Mouse (Mus musculus) left cerebral cortex, postnatal 10 days (tissue): ENCODE data around the gene Ibtk. TPM values are rescaled to one million over a fixed set of nuclear protein-coding genes. Genes with fewer than 3 reads are reported as not detected.

ENCODE experiments used
- DNase-seq, 2 experiments: peaks; one replicate each; pipeline ENCODE4 v3.0.0; 2021 to 2022; ENCODE audit warnings: low spot score in 2 of 2, mixed read lengths in 1 of 2; ENCODE audit errors: extremely low spot score in 1 of 2
- intact Hi-C: fragments of 180-260 bp; cut with DNase I; formaldehyde crosslinking; loops from one replicate; pipeline ENCODE4 v1.15.1; 2025
- total RNA-seq, 2 experiments: library from RNA; stranded (reverse); gene quantifications; 2 replicates each; pipeline ENCODE4 v1.2.3; 2021

The Ibtk gene
- total RNA-seq, 2 experiments from 2014 or later: 25.8 to 28.3 TPM

DNA sequence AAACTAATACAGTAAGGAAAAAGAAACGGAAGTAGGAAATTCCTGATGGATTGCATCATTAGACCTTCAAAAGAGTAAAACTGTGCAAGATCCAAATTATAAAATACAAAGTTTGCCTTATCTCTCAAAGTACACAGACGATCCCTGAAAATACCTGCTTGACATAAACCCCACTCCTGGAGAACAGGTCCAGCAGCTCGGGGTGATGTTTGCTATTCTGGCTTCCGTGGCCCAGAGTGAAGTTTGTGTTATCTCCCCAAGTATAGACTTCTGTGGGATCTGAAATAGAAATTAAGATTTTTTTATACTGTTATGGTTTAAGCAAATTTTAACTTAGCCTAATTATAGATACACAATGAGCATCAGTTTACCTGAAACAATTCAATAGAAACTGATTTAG lies 14.3 kb downstream of the Ibtk start:
- DNase-seq: no peak
- intact Hi-C loops: no loop called here

DNA sequence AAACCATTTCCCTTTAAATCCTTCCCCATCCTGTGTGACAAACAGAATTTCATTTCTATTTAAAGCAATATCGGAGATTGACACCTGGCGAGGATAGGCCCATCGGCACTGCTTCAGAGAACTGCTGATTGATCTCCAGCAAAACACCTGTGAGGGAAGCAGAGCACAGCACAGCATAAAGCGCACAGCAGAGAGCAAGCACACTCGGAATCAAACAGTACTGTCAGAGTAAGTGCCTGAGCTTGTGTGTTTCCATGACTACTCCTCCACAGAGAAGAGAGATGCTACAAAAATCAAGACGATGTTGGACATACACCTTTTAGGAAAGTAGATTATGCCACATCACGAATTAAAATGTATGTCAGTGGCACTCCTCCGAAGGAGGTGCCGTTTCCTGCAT lies 25.1 kb downstream of the Ibtk start:
- DNase-seq: no peak
- intact Hi-C loops: loop anchor here (10.0 kb wide), 1 partner anchor 831 kb away; no protein-coding TSS in a partner anchor

DNA sequence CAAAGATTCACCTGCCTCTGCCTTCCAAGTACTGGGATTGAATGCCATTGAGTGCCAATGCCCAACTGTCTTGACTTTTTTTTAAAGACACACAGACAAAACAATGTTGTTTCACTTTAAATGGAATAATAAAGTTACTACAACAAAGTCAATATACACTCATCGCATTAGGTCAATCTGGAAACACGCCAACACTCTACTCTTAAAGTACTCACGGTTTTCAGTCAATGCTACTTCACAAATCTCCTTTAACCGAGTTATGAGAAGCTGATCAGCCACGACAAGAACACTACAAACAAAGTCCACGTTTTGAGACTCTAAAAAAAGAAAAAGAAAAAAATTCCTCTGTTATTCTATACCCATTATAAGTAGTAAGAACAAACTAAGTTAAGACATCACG lies 31.8 kb downstream of the Ibtk start:
- no peak for DNase-seq
- intact Hi-C loops: no loop called here

DNA sequence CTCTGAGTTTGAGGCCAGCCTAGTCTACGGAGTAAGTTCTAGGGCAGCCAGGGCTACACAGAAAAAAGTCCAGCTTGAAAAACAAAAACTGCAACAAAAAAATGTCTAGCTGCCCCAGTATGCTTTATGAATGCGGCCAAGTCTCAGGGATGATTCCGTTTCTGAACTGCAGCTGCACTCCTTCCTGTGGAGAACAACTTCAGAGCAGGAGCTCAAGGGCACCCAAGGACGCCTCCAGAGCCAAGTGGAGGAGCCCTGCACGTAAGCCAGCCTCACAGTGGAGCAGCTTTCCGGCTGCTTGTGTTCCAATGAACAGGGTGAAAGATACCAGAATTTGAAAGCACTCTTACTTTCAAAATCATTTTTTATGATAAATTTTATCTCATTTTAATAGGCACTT lies 41.8 kb downstream of the Ibtk start:
- intact Hi-C loops: no loop called here
- no peak for DNase-seq

DNA sequence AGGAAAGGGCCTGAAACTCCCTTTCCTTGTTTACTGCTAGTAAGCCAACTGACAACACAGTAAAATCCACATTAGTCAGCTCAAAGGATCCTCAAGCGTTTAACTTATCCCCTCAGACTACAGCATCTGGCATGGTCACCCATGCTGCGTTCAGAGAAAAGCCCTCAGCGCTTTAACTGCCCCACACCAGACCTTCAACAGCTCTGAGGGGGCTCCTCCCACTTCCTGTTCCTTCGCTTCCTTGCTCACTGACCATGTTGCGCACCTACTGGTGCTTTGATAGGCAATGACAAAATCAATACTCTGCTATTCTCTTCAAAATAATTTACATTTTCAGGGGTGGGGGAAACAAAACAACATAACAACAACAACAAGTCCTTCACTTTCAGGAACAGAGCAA lies 47.2 kb downstream of the Ibtk start:
- intact Hi-C loops: no loop called here

DNA sequence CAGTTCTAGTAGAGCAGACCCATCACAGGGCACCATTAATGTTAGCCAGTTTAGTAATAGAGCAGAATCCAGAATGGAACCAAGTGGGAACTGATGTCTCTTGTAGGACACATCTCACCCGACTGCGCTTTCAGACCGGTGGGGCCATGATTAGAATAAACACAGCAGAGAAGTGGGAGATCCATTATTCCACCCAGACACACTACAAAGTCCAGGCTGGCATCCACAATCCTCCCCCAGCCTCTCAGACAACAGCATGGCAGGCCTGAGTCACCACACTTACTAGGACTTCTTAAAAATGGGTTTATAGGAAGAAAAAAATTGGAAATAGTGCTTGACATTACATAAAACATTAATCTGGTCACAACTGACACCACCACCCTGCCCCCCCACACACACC lies 53.5 kb downstream of the Ibtk start:
- intact Hi-C loops: loop anchor here (10.0 kb wide), 1 partner anchor 1351 kb away; no protein-coding TSS in a partner anchor
- no peak for DNase-seq

More for the DNA sequence above, 47.2 kb downstream of the Ibtk start:
- no peak for DNase-seq

DNA sequence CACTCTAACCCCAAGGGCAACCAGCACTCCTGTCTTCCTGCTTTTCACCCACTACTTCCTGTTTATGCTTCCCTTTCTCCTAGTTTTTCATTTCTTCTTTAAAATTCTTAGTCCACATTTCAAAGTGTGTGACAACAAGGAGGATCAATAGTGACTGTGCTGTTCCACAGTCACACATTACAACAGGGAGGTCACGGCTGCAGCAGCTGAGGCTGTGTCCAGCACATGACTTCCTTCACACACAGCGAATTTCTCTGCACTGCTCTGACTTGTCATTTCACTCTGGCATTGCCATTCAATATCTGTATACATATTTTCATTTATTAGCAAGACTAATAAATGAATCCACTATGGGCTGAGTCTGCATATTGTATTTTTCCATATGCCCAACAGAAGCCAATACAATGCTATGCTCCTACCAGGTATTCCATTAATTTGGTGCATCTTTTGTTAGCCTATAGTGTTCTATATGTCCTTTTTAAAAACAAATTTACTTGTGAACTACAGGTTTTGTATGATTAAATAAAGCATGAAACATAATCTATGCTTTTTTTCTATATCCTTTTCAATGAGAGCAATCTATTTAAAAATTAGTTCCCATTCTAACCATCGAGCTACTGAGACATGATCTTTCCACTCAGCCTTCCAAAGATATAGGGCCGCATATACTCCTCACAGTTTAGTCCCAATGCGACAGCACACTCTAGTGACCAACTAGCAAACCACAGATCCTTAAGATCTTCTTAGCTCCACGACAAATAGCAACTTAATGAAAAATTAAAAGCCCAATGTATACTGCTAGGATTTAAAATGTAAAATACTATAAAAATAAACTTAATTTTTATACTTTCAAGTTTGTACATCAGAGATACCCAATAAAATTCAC lies 55.7 kb downstream of the Ibtk start:
- DNase-seq: peak in 1 of 2 experiments; percentile 23
- intact Hi-C loops: loop anchor here (5.0 to 10.0 kb wide), 2 partner anchors 1349 to 1736 kb away; no protein-coding TSS in a partner anchor

DNA sequence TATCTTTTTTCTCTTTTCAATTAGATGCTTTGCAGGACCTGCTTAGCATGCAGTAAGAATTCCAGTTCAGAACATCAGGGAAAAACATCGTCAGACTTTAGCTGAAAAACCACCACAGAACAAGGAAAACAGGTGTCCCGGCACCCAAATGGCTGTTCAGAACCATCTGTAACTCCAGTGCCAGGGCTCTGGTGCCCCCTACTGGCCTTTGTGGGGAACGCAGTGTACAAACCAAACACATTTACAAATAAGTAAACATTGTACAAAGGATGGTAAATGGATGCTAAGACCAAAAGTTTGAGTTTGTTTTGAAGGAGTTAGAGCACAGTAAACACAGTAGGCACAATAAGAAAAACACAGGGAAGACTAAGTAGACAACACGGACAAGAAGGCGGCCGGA lies 64.1 kb downstream of the Ibtk start:
- intact Hi-C loops: loop anchor here (10.0 kb wide), 1 partner anchor 360 kb away; the partner anchor contains the start of gene Tent5a
- DNase-seq: no peak

DNA sequence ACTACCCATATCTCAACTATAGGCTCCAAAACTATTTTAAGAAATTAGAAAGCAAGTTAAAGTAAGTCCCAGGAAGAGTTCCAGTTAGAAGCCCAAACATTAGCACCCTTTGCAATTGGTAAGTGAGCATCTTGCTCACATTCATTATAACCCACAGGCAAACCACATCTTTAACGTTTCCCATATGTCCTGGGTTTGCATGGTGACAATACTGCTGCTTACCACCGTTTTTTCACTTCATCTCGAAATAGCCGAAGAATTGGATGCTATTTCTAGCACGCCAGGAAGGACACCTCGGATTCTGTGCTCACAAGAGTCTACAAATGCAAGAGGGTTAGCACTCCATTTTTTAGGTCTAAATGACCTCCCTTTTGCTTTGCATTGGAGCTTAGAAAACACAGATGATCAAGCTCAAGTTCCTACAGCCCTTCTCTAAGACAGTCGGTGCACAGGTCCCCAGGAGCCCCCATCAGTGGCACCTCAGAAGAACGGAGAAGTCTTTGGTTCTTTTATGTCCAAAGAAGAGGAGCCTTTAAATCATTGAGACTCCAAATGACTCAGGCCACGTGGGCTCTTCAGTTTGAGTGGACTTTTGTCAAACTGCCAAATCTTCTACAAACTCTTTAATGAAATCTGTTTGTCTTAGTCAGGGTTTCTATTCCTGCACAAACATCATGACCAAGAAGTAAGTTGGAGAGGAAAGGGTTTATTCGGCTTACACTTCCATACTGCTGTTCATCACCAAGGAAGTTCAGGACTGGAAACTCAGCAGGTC lies 73.8 kb downstream of the Ibtk start:
- DNase-seq: no peak
- intact Hi-C loops: no loop called here

DNA sequence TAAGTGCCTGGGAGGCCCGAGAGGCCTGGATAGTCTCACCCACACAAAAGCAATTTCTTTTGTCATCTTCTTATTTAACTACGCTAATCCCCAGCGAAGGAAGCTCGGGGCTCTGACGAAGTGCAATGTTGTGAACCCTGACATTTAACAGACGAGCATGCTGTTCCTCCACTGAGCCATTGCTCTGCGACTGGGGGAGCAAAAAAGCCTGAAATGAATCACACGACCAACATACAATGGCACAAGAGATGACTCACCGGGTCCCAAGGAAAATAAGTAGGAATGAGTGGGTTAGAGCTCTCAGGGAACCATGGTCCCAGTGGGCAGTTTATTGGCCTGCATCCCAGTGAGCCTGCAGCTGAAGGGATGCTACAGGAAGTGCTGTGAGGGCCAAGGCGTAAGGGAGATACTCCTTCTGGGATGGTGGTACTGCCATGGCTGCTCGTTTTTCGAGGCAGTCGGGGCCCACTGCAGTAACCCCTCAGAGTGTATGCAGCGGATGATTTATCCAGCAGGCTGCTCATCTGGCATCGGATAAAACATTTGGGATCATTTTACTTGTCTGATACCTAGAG lies 75.1 kb downstream of the Ibtk start:
- intact Hi-C loops: no loop called here
- peak in 1 of 2 experiments; percentile 27 for DNase-seq

DNA sequence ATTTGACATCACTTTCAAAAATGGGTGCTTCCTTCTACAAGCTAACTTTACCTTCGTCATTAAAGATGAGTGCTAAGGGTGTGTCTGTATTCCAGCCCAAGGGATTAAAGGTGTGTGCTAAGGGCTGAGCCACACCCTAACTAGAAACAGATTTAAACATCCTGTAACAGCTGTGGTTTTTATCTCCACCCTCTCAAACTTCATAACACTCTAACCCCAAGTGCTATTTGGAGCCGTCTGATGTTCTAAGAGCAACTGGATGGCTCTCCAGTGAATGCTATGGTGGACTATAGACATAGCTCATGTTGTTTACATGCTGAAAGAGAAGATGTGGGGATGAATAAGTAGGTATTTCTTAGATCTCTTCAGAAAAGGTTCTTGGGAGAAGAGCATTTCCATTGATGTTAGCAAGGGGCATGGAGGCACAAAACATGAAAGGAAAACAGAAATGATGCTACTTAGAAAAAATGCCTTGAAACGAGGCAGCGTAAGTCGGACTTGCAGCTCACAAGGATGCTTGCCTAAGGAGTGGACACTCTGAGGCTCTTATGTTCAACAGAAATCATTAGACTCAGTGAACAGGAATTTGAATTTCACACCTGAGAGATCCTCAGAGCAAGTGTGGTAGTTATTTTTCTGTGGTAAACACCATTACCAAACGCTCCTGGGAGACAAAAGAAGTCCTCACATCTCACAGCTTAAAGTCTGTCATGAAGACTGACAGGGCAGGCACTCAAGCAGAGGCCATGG lies 77.4 kb downstream of the Ibtk start:
- intact Hi-C loops: no loop called here
- DNase-seq: no peak

DNA sequence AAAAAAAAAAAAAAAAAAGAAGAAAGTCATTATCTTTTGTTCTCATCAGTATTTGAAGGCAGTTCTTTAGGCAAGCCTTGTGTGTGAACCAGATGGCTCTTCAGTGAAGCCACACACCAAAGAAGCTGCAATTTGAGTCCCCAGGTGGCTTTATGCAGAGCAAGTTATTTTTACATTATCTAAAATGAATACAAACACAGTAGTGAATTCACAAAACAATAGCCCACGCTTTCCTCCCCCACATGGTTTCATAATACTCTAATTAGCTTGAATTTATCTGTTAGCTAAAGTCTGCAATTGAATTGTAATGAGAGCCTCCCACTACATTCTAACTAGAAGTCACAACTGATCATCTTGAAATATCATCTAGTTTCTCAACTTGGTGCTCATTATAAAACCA lies 84.8 kb downstream of the Ibtk start:
- no peak for DNase-seq
- intact Hi-C loops: no loop called here

DNA sequence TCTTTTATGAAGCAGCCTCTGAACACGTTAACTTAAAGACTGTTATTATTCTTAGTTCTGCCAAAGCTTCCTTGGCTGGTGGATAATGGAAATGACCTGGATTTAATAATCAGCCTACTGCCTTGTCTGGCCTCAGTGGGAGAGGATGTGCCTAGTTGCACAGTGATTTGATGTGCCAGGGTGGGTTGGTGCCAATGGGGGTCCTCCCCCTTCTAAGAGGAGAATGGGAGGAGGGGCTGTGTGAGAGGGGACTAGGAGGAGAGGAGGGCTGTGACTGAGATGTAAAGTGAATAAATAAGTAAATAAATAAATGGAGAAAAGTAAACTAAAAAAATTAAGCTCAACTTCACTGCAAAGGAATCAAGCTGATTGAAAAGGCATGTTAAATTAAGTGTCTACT lies 85.3 kb downstream of the Ibtk start:
- no peak for DNase-seq
- intact Hi-C loops: no loop called here

DNA sequence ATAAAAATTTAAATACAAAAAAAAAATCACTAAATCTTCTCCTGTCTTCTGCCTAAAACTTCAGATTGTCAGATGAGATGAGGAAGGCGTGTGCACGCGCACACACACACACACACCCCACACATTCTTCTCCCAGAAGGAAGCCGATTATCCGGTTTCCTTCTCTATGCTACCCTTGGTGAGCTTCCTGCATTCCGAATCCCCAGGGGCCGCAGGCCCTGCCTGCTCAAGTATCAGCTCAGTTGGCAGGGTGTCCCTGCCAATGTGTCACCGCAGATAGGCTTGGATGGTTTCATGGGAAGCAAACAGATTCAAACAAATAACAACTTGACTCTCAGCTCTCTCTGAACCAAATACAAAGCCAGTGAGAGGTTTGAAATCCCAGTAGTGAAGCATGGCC lies 86.0 kb downstream of the Ibtk start:
- intact Hi-C loops: no loop called here
- peak in 1 of 2 experiments; percentile 22 for DNase-seq

DNA sequence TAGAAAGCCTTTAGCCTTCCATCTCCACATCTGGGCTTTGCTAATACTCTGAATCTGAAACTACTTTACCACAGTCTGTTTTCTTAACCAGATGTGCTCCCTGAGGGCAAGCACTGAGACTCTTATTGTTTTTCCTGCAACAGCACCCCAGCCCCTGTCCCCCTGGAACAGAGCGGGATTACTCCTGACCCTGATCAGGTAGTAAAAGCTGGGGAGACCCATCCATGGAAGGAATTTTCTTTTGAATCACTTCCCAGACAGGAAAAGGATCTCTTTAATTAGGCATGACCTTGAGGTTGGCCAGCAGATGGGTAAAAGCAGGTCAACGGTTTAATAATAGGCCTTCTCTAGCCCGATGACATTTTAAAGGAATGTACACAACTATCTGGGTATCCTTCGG lies 95.7 kb downstream of the Ibtk start:
- no peak for DNase-seq
- intact Hi-C loops: no loop called here

DNA sequence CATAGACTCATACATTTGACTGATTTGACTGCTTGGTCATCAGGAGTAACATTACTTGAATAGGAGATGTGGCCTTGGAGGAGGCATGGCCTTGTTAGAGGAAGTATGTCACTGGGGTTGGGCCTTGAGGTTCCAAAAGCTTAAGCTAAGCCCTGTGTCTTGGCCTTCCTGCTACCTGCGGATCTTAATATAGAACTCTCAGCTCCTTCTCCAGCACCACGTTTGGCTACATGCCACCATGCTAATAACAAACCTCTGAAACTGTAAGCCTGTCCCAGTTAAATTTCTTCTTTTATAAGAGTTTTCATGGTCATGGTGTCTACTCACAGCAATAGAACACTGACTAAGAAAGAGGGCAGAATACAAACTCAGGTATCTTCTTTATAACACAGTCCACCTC lies 110.9 kb downstream of the Ibtk start:
- no peak for DNase-seq
- intact Hi-C loops: no loop called here
